Mouse (Mus musculus): ENCODE data around the gene Gm49403. TPM values are rescaled to one million over a fixed set of nuclear protein-coding genes. Genes with fewer than 3 reads are reported as not detected.
A peak's percentile ranks its signal among the peaks of the same experiment; 100 is the strongest.

Gm49403 gene
- polyA plus RNA-seq, 1 experiment from 2014 or later = not detected

GRCm38 (mm10) chr19:8844371-8845129 lies 39.2 kb upstream of the Gm49403 start:
- Histone ChIP-seq H3K27ac (ENCODE audit: low read depth, low read length) (no peak overlapping the region), H3K4me2 (ENCODE audit: low read length) (no peak overlapping the region), H3K9ac (ENCODE audit: low read depth, low read length) (no peak overlapping the region), H3K4me3 (ENCODE audit: low read length) (no peak overlapping the region), H3K36me3 (ENCODE audit: control insufficient read depth, insufficient read depth, low read length) (peaks cover 23% of the 10 kb centered on the region), H3K4me1 (ENCODE audit: control insufficient read depth, insufficient read depth, low read depth, low read length) (peaks cover 12% of the 10 kb centered on the region), H3K27me3 (replicated peaks; ENCODE audit: control insufficient read depth, insufficient read depth, low read length) (no peaks in the 10 kb centered on the region), H3K9me3 (ENCODE audit: control insufficient read depth, low read length) (no peaks in the 10 kb centered on the region)
- WGBS = 62% methylated on average over 5 of the region's 5 CpGs
- no peak for ATAC-seq

GRCm38 (mm10) chr19:8848356-8848755 lies 35.4 kb upstream of the Gm49403 start:
- 76% methylated on average over 5 of the region's 5 CpGs for WGBS
- H3K27me3 ChIP-seq (replicated peaks; ENCODE audit: control insufficient read depth, insufficient read depth, low read length) = no peaks in the 10 kb centered on the region
- no peak for ATAC-seq
- H3K9me3 ChIP-seq (ENCODE audit: control insufficient read depth, low read length) = no peaks in the 10 kb centered on the region
- H3K9ac ChIP-seq (ENCODE audit: low read depth, low read length) = no peak overlapping the region
- H3K4me2 ChIP-seq (ENCODE audit: low read length) = no peak overlapping the region
- no peaks in the 10 kb centered on the region; the same call in 1 of the 2 replicates for H3K4me1 ChIP-seq (ENCODE audit: control insufficient read depth, insufficient read depth, low read depth, low read length)
- no peak overlapping the region for H3K4me3 ChIP-seq (ENCODE audit: low read length)
- peaks cover 16% of the 10 kb centered on the region for H3K36me3 ChIP-seq (ENCODE audit: control insufficient read depth, insufficient read depth, low read length)
- no peak overlapping the region for H3K27ac ChIP-seq (ENCODE audit: low read depth, low read length)

- H3K36me3 ChIP-seq (ENCODE audit: control insufficient read depth, insufficient read depth, low read length) = peaks cover 16% of the 10 kb centered on the region
- H3K4me2 ChIP-seq (ENCODE audit: low read length) = no peak within 1 kb of the TSS
- no peaks in the 10 kb centered on the region for H3K4me1 ChIP-seq (ENCODE audit: control insufficient read depth, insufficient read depth, low read depth, low read length)
- no peak within 1 kb of the TSS for H3K27ac ChIP-seq (ENCODE audit: low read depth, low read length)
- H3K9me3 ChIP-seq (ENCODE audit: control insufficient read depth, low read length) = no peaks in the 10 kb centered on the region
- no peaks in the 10 kb centered on the region for H3K27me3 ChIP-seq (replicated peaks; ENCODE audit: control insufficient read depth, insufficient read depth, low read length)
- H3K9ac ChIP-seq (ENCODE audit: low read depth, low read length) = peak within 1 kb of the TSS; percentile 27; the same call in 1 of the 2 replicates
- H3K4me3 ChIP-seq (ENCODE audit: low read length) = no peak within 1 kb of the TSS
- ATAC-seq = peak; percentile 56; the same call in 1 of the 2 replicates
- WGBS = 37% methylated on average over 7 of the region's 7 CpGs
These were observed 33.3 kb upstream of the Gm49403 start, which contains the start of gene Lrrn4cl for GRCm38 (mm10) chr19:8850402-8850901. Gene Lrrn4cl (plus strand): TSS chr19:8850768.

GRCm38 (mm10) chr19:8851639-8852038 lies 32.1 kb upstream of the Gm49403 start:
- H3K9ac ChIP-seq (ENCODE audit: low read depth, low read length) = no peak overlapping the region
- H3K9me3 ChIP-seq (ENCODE audit: control insufficient read depth, low read length) = no peaks in the 10 kb centered on the region
- 57% methylated on average over 7 of the region's 7 CpGs for WGBS
- no peak overlapping the region for H3K4me3 ChIP-seq (ENCODE audit: low read length)
- H3K27ac ChIP-seq (ENCODE audit: low read depth, low read length) = no peak overlapping the region
- H3K27me3 ChIP-seq (replicated peaks; ENCODE audit: control insufficient read depth, insufficient read depth, low read length) = no peaks in the 10 kb centered on the region
- no peaks in the 10 kb centered on the region for H3K4me1 ChIP-seq (ENCODE audit: control insufficient read depth, insufficient read depth, low read depth, low read length)
- no peak for ATAC-seq
- peaks cover 11% of the 10 kb centered on the region for H3K36me3 ChIP-seq (ENCODE audit: control insufficient read depth, insufficient read depth, low read length)
- no peak overlapping the region for H3K4me2 ChIP-seq (ENCODE audit: low read length)

GRCm38 (mm10) chr19:8852236-8852928 lies 31.3 kb upstream of the Gm49403 start:
- Histone ChIP-seq H3K27ac (ENCODE audit: low read depth, low read length) (no peak overlapping the region), H3K4me1 (ENCODE audit: control insufficient read depth, insufficient read depth, low read depth, low read length) (no peaks in the 10 kb centered on the region), H3K4me2 (ENCODE audit: low read length) (no peak overlapping the region), H3K4me3 (ENCODE audit: low read length) (no peak overlapping the region), H3K36me3 (ENCODE audit: control insufficient read depth, insufficient read depth, low read length) (peaks cover 7% of the 10 kb centered on the region), H3K9me3 (ENCODE audit: control insufficient read depth, low read length) (no peaks in the 10 kb centered on the region), H3K9ac (ENCODE audit: low read depth, low read length) (no peak overlapping the region), H3K27me3 (replicated peaks; ENCODE audit: control insufficient read depth, insufficient read depth, low read length) (no peaks in the 10 kb centered on the region)
- WGBS = 59% methylated on average over 10 of the region's 10 CpGs
- ATAC-seq = no peak

- 82% methylated on average over 3 of the region's 3 CpGs for WGBS
- H3K27me3 ChIP-seq (replicated peaks; ENCODE audit: control insufficient read depth, insufficient read depth, low read length) = no peaks in the 10 kb centered on the region
These were observed 30.6 kb upstream of the Gm49403 start for GRCm38 (mm10) chr19:8853117-8853516.

GRCm38 (mm10) chr19:8857689-8858088 lies 26.0 kb upstream of the Gm49403 start:
- Histone ChIP-seq H3K4me1 (ENCODE audit: control insufficient read depth, insufficient read depth, low read depth, low read length) (no peaks in the 10 kb centered on the region), H3K27me3 (replicated peaks; ENCODE audit: control insufficient read depth, insufficient read depth, low read length) (no peaks in the 10 kb centered on the region), H3K4me3 (ENCODE audit: low read length) (no peak overlapping the region), H3K4me2 (ENCODE audit: low read length) (no peak overlapping the region), H3K36me3 (ENCODE audit: control insufficient read depth, insufficient read depth, low read length) (no peaks in the 10 kb centered on the region), H3K9ac (ENCODE audit: low read depth, low read length) (no peak overlapping the region), H3K9me3 (ENCODE audit: control insufficient read depth, low read length) (no peaks in the 10 kb centered on the region), H3K27ac (ENCODE audit: low read depth, low read length) (no peak overlapping the region)
- WGBS = 39% methylated on average over 4 of the region's 4 CpGs
- no peak for ATAC-seq

More at GRCm38 (mm10) chr19:8853117-8853516, 30.6 kb upstream of the Gm49403 start:
- no peak for ATAC-seq
- H3K4me2 ChIP-seq (ENCODE audit: low read length) = no peak overlapping the region
- no peak overlapping the region for H3K27ac ChIP-seq (ENCODE audit: low read depth, low read length)
- no peak overlapping the region for H3K9ac ChIP-seq (ENCODE audit: low read depth, low read length)
- no peak overlapping the region for H3K4me3 ChIP-seq (ENCODE audit: low read length)
- no peaks in the 10 kb centered on the region for H3K9me3 ChIP-seq (ENCODE audit: control insufficient read depth, low read length)
- H3K36me3 ChIP-seq (ENCODE audit: control insufficient read depth, insufficient read depth, low read length) = peaks cover 2% of the 10 kb centered on the region; the same call in 1 of the 2 replicates
- no peaks in the 10 kb centered on the region for H3K4me1 ChIP-seq (ENCODE audit: control insufficient read depth, insufficient read depth, low read depth, low read length)

- no peak overlapping the region for H3K9ac ChIP-seq (ENCODE audit: low read depth, low read length)
- H3K4me3 ChIP-seq (ENCODE audit: low read length) = no peak overlapping the region
- H3K27ac ChIP-seq (ENCODE audit: low read depth, low read length) = no peak overlapping the region
- no peak for ATAC-seq
- no peak overlapping the region for H3K4me2 ChIP-seq (ENCODE audit: low read length)
- no peaks in the 10 kb centered on the region for H3K27me3 ChIP-seq (replicated peaks; ENCODE audit: control insufficient read depth, insufficient read depth, low read length)
- H3K4me1 ChIP-seq (ENCODE audit: control insufficient read depth, insufficient read depth, low read depth, low read length) = no peaks in the 10 kb centered on the region
- no peaks in the 10 kb centered on the region for H3K36me3 ChIP-seq (ENCODE audit: control insufficient read depth, insufficient read depth, low read length)
- WGBS = 15% methylated on average over 1 of the region's 1 CpGs
- no peaks in the 10 kb centered on the region for H3K9me3 ChIP-seq (ENCODE audit: control insufficient read depth, low read length)
These were observed 24.7 kb upstream of the Gm49403 start for GRCm38 (mm10) chr19:8859018-8859417.

GRCm38 (mm10) chr19:8864265-8864664 lies 19.5 kb upstream of the Gm49403 start:
- H3K27me3 ChIP-seq (replicated peaks; ENCODE audit: control insufficient read depth, insufficient read depth, low read length) = no peaks in the 10 kb centered on the region
- H3K4me2 ChIP-seq (ENCODE audit: low read length) = no peak overlapping the region
- no peak overlapping the region for H3K9ac ChIP-seq (ENCODE audit: low read depth, low read length)
- no peak for ATAC-seq
- H3K4me3 ChIP-seq (ENCODE audit: low read length) = no peak overlapping the region
- H3K9me3 ChIP-seq (ENCODE audit: control insufficient read depth, low read length) = no peaks in the 10 kb centered on the region
- H3K36me3 ChIP-seq (ENCODE audit: control insufficient read depth, insufficient read depth, low read length) = no peaks in the 10 kb centered on the region
- no peaks in the 10 kb centered on the region for H3K4me1 ChIP-seq (ENCODE audit: control insufficient read depth, insufficient read depth, low read depth, low read length)
- H3K27ac ChIP-seq (ENCODE audit: low read depth, low read length) = no peak overlapping the region
- WGBS = 85% methylated on average over 6 of the region's 6 CpGs

Data from hindbrain, embryonic 16.5 days (tissue).